Mouse (Mus musculus): ENCODE data around the gene Gm17364.
"Not testable (repeated sequence)": the region's sequence is repeated elsewhere in the genome, so short reads cannot be mapped to it uniquely, and the experiment has no call there.

The Gm17364 gene

DNA sequence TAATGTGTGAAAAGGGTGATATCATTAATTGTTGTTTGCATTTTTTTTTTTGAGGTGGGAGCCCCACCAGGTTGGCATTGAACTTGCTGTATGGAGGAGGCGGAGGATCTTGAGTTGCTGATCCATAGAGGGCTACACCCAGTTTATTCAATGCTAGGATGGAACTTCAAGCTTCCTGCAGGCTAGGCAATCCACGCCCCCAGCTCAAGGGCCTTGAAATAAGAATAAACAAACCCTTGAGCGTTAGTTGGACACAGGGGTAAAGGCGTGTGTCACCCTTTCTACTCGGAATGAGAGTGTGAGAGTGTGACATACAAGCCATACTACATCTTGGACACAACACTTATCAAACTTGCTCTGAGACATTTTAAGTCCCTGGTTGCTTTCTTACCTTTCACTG lies 22.1 kb downstream of the Gm17364 start:
- no peak for DNase-seq (ENCODE audit: low spot score in 2 of 2)

GRCm38 (mm10) chr13:41251232-41251631 lies 22.5 kb downstream of the Gm17364 start:
- DNase-seq (ENCODE audit: low spot score in 2 of 2) = not testable (repeated sequence)

DNA sequence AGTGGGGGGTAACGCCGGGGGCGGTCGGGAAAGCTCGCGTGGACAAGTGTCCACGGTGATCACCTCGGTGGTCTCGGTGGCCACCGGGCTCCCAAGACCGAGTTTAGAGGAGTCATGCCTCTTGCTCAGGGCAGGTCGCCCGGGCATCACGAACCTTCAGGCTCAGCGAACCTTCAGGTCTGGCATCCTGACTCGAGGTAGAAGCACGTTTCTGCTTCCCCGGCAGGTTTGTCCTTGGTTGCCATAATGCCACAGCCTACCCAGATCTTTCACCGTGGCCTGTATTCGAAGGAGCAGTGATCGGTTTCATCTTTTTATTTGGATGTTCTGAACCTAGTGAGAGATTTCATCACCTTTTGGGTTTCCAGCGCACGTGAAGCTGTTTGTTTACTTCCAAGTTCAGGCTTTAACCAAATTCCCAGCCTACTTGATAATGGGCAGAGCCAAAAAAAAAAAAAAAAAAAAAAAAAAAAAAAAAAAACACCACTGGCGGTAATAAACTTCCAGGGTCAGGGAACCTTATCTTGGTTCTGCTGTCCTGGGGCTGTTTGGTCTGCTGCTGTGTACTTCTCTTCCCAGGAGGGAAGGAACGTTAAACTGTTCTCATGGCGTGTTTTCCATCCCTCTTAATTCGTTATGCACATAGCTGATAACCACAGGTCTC lies 23.3 kb downstream of the Gm17364 start:
- peak; percentile 30 to 36 for DNase-seq (ENCODE audit: low spot score in 2 of 2)

- DNase-seq (ENCODE audit: low spot score in 2 of 2) = peak; percentile 92 to 96
These were observed 24.0 kb downstream of the Gm17364 start, which contains the start of gene Smim13 for GRCm38 (mm10) chr13:41249538-41250317. Gene Smim13 (plus strand): TSS chr13:41249844.

DNA sequence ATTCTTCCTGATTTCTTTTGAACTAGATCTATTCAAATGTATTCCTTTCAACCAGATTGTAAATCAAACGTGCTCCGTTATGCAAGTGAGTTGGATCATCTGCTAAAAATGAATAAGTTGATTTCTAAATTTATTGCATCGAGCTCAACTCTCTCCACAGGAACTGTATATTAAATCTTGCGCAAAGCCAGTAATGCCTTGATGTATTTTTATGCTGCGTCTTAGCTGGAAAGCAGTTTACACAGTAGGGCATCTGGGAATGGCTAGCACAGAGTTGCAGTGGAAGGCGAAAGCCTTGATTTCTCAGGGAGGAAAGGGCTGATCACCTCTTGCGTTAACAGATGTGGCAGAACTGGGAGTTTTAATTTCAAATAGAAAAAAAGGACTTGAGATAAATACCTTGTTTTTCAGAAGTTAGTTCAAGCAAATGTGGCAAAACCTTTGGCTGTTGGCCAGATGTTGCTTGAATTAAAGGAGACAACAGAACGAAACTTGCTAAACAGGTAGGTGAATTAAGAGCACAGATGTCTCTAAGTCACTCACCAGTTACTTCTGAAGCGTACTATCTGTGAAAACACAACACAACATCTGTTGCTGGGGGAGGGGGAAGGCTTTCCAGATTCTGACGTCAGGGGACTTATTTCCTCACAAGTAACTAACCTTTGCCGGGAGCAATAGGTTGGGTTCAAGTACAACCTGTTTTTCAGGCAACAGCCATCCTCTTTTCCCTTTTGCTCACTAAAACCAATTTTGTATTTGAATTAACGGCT lies 24.8 kb downstream of the Gm17364 start:
- peak in 1 of 2 experiments; percentile 52 for DNase-seq (ENCODE audit: low spot score in 2 of 2)

GRCm38 (mm10) chr13:41244306-41244830 lies 29.4 kb downstream of the Gm17364 start:
- DNase-seq (ENCODE audit: low spot score in 2 of 2) = no peak

DNA sequence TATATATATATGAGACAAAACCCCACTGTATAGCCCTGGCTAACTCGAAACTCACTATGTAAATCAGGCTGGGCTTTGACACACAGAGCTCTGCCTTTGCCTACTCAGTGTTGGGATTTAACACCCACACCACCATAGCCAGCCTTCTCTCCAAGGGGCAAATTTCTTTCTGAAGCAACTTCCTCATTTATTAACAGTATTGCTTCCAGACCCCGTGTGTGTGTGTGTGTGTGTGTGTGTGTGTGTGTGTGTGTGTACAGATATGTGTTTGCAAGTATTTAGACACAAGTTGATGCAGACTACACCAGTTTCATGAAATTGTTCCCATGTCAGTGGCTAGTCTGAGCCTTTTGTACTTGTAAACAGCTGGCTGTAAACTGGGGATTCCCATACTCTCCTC lies 32.2 kb downstream of the Gm17364 start:
- no peak for DNase-seq (ENCODE audit: low spot score in 2 of 2)

DNA sequence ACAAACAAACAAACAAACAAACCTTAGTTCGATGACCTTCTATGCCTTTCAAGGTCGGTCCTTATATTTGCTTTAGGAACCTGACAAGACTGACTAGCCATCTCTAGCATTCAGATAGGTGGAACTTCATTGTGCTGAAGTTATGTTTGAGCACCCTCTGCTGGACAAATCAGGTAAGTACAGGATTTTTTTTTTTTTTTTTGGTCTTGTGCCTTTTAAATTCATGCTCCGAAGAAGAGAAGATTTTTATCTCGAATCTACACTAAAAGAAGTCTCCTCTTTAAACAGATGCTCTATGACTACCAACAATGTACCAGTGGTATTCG lies 35.0 kb downstream of the Gm17364 start:
- DNase-seq (ENCODE audit: low spot score in 2 of 2) = no peak

GRCm38 (mm10) chr13:41238035-41238804 lies 35.6 kb downstream of the Gm17364 start:
- DNase-seq (ENCODE audit: low spot score in 2 of 2) = no peak

GRCm38 (mm10) chr13:41235845-41236741 lies 37.7 kb downstream of the Gm17364 start:
- DNase-seq (ENCODE audit: low spot score in 2 of 2) = no peak

DNA sequence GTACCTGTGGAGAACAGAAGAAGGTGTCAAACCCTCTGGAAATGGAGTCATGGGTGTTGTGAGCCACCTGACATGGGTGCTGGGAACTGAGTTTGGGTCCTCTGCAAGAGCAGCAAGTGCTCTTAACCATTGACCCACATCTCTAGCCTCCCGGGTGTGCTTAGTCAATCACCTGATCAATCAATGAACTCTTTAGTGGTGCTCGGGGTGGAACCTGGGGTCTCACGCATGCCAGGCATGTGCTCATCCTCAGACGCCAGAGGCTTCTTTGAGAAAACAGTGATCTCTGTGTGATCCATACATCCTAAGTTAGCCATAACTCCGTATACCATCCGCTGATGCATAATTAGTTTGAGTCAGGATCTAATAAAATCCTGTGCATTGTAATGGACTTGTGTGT lies 38.6 kb downstream of the Gm17364 start:
- no peak for DNase-seq (ENCODE audit: low spot score in 2 of 2)

GRCm38 (mm10) chr13:41233241-41233640 lies 40.5 kb downstream of the Gm17364 start:
- no peak for DNase-seq (ENCODE audit: low spot score in 2 of 2)

DNA sequence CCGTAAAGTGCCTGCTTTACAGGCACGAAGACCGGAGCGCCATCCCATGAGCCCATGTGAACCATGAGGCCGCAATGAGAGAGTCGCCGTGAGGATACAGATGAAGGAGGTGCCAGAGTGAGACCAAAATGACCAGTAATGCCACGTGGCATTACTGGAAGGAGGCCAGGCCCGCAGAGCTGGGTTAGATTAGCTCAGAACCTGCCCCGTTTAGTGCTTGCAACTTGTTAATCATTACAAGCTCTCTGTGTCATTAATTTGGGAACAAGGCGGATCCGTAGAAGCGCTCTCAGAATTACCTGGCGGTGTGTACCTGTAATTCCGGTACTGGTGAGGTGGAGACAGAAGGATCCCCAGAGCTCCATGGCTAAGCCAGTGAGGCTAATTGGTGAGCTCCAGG lies 41.6 kb downstream of the Gm17364 start:
- DNase-seq (ENCODE audit: low spot score in 2 of 2) = no peak

- no peak for DNase-seq (ENCODE audit: low spot score in 2 of 2)
These were observed 42.3 kb downstream of the Gm17364 start for GRCm38 (mm10) chr13:41231389-41231983.

- no peak for DNase-seq (ENCODE audit: low spot score in 2 of 2)
These were observed 43.5 kb downstream of the Gm17364 start for GRCm38 (mm10) chr13:41230256-41230655.

GRCm38 (mm10) chr13:41228060-41228459 lies 45.7 kb downstream of the Gm17364 start:
- DNase-seq (ENCODE audit: low spot score in 2 of 2) = no peak

DNA sequence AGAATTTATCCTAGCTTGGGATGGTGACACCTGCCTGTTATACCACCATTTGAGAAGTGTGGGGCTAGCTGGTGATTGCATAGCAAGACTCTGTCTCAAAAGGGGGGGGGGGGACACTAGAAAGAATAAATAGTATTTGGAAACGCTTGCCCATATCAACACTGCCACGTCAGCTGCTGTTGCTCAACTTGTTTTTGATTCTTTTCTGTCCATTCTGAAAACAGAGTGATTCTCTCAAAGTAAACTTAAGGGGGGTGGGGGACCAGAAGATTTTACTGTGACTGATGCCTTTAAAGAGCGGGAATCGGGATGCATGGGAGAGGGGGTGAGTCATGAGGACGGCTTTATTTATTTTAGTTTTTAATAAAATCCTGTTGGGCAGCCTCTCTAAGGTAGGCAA lies 47.3 kb downstream of the Gm17364 start:
- no peak for DNase-seq (ENCODE audit: low spot score in 2 of 2)

All from frontal cortex, postnatal 36 days (tissue).